Mouse (Mus musculus) gastrocnemius, adult 18-20 months (tissue): ENCODE results near the gene Olfr711. TPM values are rescaled to one million over a fixed set of nuclear protein-coding genes. Genes with fewer than 3 reads are reported as not detected.
"Not testable (repeated sequence)": the region's sequence is repeated elsewhere in the genome, so short reads cannot be mapped to it uniquely, and the experiment has no call there.

Experiments used
- DNase-seq: peaks from one replicate; pipeline ENCODE4 v3.0.0; 2021; ENCODE audit warnings: low spot score
- long read RNA-seq, 2 experiments: library from polyadenylated mRNA; stranded (forward); transcript quantifications; one replicate each; pipeline ENCODE4 v2.0.0; 2021
- total RNA-seq, 2 experiments: library from RNA; stranded (reverse); gene quantifications; 2 replicates each; pipeline ENCODE4 v1.2.3; 2021

The Olfr711 gene
- total RNA-seq = not detected
- long read RNA-seq, experiment 1 = 0 reads
- long read RNA-seq, experiment 2 = 0 reads

GRCm38 (mm10) chr7:106975353-106975752, at the start of gene Olfr711:
Olfr711 (minus strand) TSS chr7:106975453.
- DNase-seq = no peak

- no peak for DNase-seq
Observed at GRCm38 (mm10) chr7:107005972-107006371, 30.7 kb upstream of the Olfr711 start, which contains the start of gene Olfr2. Olfr2 (minus strand) TSS chr7:107006072.

GRCm38 (mm10) chr7:107004169-107004568, 28.9 kb upstream of the Olfr711 start:
- DNase-seq = no peak

- DNase-seq = no peak
Observed at GRCm38 (mm10) chr7:107000798-107001197, 25.5 kb upstream of the Olfr711 start.

DNA sequence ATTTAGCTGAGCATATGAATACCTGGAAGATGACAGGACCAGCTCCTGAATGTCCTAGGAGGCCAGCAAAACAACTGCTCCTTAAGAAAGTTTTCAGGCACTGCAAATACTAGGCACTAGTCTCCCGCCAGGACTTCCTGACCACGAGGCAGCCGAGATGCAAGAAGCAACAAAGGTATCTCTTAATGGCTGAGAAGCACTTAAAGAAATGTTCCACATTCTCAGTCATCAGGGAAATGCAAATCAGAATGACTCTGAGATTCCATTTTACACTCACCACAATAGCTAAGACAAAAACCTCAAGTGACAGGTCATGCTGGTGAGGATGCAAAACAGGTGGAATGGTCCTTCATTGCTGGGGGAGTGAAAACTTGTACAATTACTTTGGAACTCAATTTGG, 10.0 kb upstream of the Olfr711 start:
- no peak for DNase-seq

DNA sequence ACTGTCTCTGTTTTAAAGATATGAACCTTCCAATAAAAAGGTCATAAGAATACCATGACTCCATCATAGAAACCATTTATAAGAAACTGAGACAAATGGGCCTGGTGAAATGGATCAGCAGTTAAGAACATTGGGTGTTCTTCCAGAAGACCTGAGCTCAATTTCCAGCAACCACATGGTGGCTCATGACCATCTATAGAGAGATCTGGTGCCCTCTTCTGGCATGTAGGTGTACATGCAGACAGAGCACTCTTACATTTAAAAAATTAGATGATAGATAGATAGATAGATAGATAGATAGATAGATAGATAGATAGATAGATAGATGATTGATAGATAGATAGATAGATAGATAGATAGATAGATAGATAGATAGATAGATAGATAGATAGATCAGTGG, 7.8 kb downstream of the Olfr711 start:
- not testable (repeated sequence) for DNase-seq

DNA sequence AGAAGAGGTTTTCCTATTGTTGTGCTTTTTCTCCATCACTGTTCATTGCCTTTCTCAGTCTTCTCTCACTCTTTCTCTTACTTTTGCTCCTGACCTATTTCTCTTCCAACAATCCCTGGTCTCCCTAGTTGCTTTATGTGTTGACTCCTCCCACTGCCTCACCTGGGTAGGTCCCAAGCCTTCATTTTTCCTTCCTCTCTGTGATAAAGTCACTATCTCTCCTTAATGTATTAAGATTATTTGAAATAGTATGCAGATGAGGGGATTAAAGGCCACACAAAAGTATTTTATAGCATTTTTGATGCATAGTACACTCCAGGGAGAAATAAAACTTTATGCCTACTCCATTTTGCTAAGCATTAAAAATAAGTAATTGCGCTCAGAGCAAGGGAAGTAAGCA, 11.4 kb downstream of the Olfr711 start, which contains the start of gene Olfr6:
Gene Olfr6, minus strand, starts transcription at position 101 of the 400 bp plus-strand sequence.
- no peak for DNase-seq

DNA sequence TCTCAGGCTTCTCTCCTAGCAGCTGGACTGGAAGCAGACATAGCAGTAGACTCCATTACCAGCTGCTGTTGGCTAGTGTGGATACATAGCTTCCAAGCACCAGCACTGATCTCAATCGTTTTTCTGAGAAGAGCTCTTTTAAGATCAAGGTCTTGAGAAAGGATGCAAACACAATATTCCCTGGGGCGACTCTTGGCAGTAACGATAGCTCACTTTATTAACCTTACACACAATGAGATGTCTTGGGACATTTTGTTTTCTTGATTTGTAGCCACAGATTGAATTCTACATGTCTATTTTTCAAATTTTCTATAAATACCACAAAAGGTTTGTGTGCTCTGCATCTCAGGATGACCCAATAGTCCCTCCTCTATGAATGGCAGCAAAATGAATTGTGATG, 27.0 kb downstream of the Olfr711 start, which contains the start of gene Olfr710:
Gene Olfr710, minus strand, starts transcription at position 101 of the 400 bp plus-strand sequence.
- DNase-seq = no peak

- DNase-seq = no peak
Observed at GRCm38 (mm10) chr7:106932119-106932518, 43.1 kb downstream of the Olfr711 start, which contains the start of gene Olfr709-ps1. Olfr709-ps1 (minus strand) TSS chr7:106932219.

- not testable (repeated sequence) for DNase-seq
Observed at GRCm38 (mm10) chr7:106920961-106921360, 54.3 kb downstream of the Olfr711 start.

Other genes starting within 250 kb of the Olfr711 start
- gene Olfr697, start 233.0 kb downstream of the Olfr711 start, total RNA-seq = not detected
- gene Olfr698, start 220.1 kb downstream of the Olfr711 start, total RNA-seq = not detected
- gene Olfr699, start 182.3 kb downstream of the Olfr711 start, total RNA-seq = not detected
- not detected for gene Olfr700, start 166.6 kb downstream of the Olfr711 start, total RNA-seq
- gene Olfr701, start 161.3 kb downstream of the Olfr711 start, total RNA-seq = not detected
- not detected for gene Olfr702, start 141.6 kb downstream of the Olfr711 start, total RNA-seq
- gene Olfr703, start 132.1 kb downstream of the Olfr711 start, total RNA-seq = not detected
- not detected for gene Olfr704, start 112.3 kb downstream of the Olfr711 start, total RNA-seq
- gene Olfr705, start 98.6 kb downstream of the Olfr711 start, total RNA-seq = not detected
- gene Olfr706, start 87.3 kb downstream of the Olfr711 start, total RNA-seq = not detected
- gene Olfr707, start 74.2 kb downstream of the Olfr711 start, total RNA-seq = not detected
- not detected for gene Olfr1532-ps1, start 67.5 kb downstream of the Olfr711 start, total RNA-seq
- not detected for gene Olfr709-ps1, start 43.2 kb downstream of the Olfr711 start, total RNA-seq
- not detected for gene Olfr710, start 27.1 kb downstream of the Olfr711 start, total RNA-seq
- not detected for gene Olfr6, start 11.5 kb downstream of the Olfr711 start, total RNA-seq
- not detected for gene Olfr2, start 30.6 kb upstream of the Olfr711 start, total RNA-seq
- gene Olfr713, start 55.7 kb upstream of the Olfr711 start, total RNA-seq = not detected
- gene Olfr714, start 95.5 kb upstream of the Olfr711 start, total RNA-seq = not detected
- gene Olfr17, start 117.8 kb upstream of the Olfr711 start, total RNA-seq = not detected
- not detected for gene Olfr715b, start 134.9 kb upstream of the Olfr711 start, total RNA-seq
- gene Olfr715, start 155.6 kb upstream of the Olfr711 start, total RNA-seq = not detected
- not detected for gene Olfr716, start 162.9 kb upstream of the Olfr711 start, total RNA-seq
- gene Nlrp14, start 191.5 kb upstream of the Olfr711 start, total RNA-seq = not detected
- not detected for gene Rbmxl2, start 234.0 kb upstream of the Olfr711 start, total RNA-seq